Mouse (Mus musculus): ENCODE measurements around the gene Slc15a1. TPM values are rescaled to one million over a fixed set of nuclear protein-coding genes. Genes with fewer than 3 reads are reported as not detected.

Gene Slc15a1
- total RNA-seq, 2 experiments from 2014 or later, result 0.28 TPM; not detected in 1

DNA sequence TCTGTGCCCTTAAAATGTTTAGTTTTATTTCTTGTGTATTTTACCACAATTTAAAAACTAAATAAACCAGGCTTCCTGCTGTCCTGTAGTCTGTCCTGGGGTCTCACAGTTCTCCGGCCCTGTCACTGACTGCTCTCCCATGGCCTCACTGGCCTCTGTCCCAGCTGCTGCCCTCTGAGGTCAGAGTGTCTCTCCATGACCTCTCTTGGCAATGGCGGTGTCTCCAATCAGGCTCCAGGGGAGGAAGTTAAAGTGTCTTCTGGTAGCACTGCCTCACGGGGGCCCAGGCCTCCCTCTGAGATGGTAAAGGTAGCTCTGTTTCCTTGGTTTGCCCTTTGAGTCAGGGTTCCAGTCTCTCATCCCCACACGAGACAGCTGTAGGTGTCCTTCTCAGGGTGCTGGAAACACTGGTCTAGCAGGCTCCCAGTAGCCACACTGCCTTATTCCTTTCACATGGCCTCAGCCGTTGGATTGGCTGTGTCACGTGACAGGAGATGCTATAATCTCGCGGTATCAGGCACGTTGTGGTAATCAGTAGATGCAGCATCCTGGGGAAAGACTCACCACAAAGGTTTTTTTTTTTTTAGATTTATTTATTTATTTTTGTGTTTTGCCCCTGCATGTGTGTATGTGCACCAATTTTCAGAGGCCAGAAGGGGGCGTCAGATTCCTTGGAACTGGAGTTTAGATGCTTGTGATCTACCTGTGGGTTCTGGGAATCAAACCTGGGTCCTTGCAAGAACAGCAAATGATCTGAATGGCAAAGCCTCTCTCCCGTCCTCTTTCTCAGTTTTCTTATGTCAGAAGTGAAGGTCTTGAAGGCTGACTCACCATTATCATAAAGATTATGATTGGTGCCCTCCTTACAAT is 48.4 kb downstream of the Slc15a1 start:
- ATAC-seq (replicated peaks; ENCODE audit: low FRiP score, low TSS enrichment, poor library complexity, severe bottlenecking), result peak; percentile 54

DNA sequence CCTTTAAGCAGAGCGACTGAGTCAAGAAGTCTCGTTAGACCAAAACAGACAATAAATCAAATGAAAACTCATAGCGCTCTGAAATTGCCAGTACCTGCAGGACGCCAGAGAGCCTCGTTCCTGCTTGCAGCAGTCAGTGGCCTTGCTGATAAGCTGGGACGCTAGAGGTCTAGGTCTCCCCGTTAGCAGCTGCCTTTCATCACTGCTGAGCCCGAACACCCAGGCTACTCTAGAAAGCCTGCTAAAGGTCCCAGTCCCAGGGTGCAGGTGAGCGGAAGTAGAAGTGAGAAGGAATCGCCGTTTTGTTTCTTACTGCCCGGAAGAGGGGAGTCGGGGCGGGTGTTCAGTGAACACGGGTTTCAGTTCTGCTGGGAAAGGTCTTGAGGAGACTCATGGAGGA is 49.1 kb downstream of the Slc15a1 start:
- peak; percentile 55 for ATAC-seq (replicated peaks; ENCODE audit: low FRiP score, low TSS enrichment, poor library complexity, severe bottlenecking)

DNA sequence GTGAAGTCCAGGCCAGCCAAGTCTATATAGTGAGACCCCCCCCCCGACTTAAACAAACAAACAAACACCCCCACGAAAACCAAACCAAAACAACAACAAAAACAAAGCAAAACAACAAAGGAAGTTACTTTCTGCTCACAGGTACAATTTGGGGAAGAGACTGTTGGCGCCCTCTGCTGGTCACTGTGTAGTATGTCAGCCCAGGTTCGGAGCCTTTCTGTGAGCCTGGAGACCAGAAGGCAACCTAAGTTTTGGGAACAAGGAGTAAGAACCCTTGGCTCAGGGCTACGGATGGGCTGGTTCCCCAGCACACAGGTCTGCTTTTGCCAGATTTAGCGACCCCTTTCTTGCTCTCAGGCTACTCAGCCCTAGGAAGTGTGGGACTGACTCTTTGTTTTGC is 49.5 kb downstream of the Slc15a1 start:
- peak; percentile 53 for ATAC-seq (replicated peaks; ENCODE audit: low FRiP score, low TSS enrichment, poor library complexity, severe bottlenecking)

DNA sequence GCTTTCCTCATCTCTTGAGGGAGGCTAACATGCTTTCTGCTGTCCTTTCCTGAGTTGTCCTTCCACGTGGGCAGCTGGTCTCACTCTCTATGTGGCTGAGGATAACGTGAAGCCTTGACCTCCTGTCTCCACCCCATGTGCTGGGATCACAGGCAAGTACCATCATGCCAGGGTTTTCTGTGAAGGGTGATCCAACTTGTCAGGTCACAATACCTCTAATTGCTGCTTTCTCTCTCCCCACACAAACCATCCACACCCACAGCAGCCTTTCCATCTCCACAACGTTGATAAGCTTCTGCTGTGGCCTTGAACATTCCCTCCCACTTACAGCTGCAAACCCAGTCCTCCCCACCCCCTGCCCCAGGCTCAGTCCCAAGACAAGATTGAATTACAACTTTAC is 51.9 kb downstream of the Slc15a1 start:
- ATAC-seq (replicated peaks; ENCODE audit: low FRiP score, low TSS enrichment, poor library complexity, severe bottlenecking), result no peak

DNA sequence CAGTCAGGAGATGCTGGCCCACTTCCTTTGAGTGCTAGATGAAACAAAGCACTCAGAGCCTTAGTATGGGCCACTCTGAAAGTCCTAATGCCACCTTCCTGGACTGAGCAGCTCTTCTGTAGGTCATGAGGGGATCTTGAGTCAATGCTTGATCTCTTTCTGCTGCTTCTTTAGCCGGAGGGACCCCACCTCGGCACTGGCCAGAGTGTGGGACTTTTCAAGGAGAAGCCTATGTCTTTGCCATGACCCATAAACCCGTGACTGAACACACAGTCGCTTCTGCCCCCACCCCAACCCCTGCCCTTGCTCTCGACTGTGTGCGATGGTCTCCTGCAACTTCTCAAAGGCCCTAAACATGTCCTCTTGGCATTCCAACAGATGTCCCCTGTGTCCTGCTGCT is 52.8 kb downstream of the Slc15a1 start:
- ATAC-seq (replicated peaks; ENCODE audit: low FRiP score, low TSS enrichment, poor library complexity, severe bottlenecking), result no peak

DNA sequence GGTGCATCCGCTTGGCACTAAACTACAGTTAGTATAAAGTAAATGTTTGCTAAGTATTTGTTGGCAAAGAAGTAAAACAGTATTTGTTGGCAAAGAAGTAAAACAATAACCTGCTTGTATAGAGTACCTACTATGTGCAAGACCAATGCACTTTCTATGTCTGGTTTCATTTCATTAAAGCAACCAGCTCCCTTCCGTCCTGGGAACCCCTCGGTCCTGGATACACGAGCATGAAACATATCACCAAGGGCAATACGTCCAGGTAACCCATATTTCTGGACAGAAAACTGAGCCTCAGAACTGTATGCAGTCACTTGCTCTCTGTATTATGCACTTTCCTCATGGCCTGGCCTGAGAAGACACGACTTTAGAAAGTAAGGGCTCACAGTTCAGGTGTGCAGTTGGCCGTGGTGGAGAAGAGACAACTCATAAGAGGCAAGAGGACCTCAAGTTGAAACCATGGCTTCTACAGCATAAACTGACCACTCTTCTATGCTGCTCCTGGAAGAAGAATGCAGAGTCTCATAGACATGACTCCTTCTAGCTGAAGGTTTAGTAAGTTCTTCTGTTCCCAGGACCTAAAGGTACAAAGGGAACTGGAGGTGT is 53.5 kb downstream of the Slc15a1 start:
- no peak for ATAC-seq (replicated peaks; ENCODE audit: low FRiP score, low TSS enrichment, poor library complexity, severe bottlenecking)

DNA sequence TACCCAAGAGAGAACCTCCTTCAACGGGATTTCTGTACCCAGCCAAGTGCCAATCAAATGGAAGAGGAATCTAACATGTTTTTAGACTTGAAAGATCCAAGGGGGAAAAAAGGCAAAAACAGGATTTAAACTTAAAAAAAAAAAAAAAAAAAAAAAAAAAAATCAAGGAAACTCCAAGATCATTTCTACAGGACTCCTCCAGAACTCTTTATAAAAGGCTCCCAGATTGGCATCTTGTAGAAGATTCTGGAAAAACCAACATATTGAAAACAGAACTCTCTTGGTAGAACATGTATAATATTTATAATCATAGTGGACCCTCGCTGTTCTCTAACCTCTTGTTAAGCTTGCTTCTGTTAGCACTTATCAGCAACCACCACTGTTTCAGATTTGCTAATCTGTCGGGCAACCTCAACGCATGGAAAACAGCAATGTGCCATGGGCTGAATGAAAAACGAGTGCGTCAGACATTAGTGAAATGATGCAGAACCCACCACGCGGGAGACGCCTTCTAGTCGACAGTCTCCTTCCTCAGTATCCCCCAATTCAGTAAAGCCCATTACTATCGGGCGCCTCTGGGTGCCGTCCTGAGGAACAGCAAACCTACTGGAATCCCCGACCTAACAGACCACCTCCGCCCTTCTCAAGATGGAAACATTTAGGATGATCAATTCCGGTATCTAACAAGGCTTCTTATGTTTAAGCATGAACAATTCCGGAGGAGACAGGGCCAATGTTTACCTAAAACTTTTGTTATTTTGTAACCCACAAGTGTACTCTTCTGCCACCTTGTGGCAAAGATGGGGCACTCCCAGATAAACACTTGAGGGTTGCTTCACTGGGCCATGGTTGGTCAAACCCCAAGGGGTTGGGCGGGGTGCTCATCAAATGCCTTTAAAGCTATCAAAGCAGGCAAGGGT is 54.3 kb downstream of the Slc15a1 start:
- ATAC-seq (replicated peaks; ENCODE audit: low FRiP score, low TSS enrichment, poor library complexity, severe bottlenecking), result peak; percentile 67

DNA sequence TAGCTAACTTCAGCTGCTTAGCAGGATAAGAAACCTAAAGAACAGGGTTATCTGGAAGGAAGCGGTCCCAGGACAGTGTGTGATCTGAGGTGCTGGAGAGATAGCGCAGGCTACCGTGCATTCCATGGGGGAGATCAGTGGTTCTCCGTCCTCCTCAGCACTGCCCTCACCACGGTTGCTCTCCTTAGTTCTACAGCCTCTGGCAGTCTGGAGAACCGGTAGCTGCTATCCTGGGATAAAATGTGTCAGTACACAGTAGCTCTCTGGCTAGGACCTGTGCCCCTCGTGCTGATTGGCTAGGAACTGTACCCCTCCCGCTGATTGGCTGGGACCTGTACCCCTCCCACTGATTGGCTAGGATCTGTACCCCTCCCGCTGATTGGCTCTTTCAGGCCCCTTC is 58.1 kb downstream of the Slc15a1 start:
- ATAC-seq (replicated peaks; ENCODE audit: low FRiP score, low TSS enrichment, poor library complexity, severe bottlenecking), result peak; percentile 84

DNA sequence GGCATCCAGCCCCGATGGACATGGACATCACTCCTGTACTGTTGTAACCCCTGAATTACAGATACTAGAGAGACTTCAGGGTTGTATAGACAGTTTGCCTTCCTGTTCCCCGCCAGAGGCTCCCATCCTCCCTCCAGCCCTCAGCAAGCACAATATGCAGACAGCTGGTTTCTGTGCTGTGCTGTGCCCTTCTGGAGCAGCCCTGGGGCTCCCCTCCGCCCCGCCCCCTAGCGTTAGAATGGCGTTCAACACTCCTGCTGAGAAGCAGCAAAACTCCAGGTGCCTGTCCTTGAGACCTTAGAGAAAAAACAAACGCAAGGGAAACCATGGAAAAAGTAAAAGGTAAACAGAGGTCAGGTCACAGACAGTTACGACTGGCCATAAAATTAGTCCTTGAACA is 59.9 kb downstream of the Slc15a1 start:
- ATAC-seq (replicated peaks; ENCODE audit: low FRiP score, low TSS enrichment, poor library complexity, severe bottlenecking), result peak; percentile 64

DNA sequence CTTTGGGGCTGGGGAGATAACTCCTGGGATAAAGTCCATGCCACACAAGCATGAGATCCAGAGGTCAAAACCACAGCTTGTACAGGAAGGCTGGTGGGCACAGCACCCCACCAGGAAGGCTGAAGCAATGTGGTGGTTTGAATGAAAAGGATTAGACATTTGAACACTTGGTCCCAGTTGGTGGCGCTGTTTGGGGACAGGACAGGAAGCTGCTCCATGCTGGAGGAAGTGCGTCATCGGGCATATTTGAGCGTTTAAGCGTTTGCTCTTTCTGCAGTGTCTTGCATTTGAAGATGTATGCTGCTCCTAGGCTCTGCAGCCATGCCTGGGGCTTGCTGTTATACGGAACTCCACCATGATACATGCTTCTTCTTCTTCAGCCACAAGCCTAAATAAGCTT is 64.2 kb downstream of the Slc15a1 start:
- ATAC-seq (replicated peaks; ENCODE audit: low FRiP score, low TSS enrichment, poor library complexity, severe bottlenecking), result no peak

DNA sequence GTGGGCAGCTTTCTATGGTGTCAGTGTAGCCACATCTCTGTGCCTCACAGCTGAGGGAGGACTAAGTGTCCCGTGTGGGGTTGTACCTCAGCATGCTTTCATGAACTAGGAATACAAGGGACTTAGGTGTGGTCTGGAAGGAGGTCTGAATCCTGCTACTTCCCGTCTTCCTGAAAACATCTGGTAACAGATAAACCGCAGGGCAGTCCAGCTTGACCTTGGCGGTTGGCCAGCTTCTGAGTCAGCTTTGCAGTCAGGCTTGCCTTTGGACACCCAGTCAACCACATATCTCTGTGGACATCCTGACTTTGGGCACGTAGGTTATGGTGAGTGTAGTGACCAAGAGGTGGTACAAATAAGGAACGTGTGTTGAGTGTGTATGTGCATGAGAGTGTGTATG is 68.0 kb downstream of the Slc15a1 start:
- ATAC-seq (replicated peaks; ENCODE audit: low FRiP score, low TSS enrichment, poor library complexity, severe bottlenecking), result peak; percentile 62

DNA sequence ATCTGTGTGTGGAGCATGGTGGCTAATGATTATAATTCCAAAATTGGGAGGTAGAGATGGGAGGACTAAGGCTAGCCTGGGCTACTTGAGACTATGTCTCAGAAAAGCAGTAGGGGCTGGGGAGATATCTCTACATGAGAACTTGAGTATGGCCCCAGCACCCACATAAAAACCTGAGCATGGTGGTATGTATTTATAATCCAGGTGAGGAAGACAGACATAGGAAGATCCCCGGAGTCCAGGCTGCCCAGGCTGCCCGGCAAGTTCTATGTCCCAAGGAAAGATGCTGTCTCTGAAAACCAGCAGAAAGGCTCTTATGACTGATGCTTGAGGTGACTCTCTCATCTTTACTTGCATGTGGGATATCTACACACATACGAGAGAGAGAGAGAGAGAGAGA is 68.6 kb downstream of the Slc15a1 start:
- ATAC-seq (replicated peaks; ENCODE audit: low FRiP score, low TSS enrichment, poor library complexity, severe bottlenecking), result no peak

DNA sequence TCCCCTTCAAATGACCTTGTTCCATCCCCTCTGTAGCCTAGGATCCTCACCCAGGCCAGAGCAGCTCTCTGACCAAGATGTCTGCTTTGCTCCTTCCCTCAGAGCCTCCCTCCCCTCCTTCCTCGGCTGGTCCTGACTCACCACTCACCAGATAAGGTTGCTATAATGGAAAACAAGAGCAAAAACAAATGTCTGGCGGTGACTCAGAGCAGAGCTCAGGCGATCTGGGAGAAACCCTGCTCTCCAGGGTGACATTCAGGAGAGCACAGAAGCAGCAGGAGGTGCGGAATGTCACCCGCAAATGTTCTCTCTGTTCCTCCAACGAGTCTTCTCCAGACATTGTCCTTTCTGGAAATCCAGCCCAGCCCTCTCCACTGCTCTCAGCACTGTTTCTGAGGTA is 69.3 kb downstream of the Slc15a1 start:
- ATAC-seq (replicated peaks; ENCODE audit: low FRiP score, low TSS enrichment, poor library complexity, severe bottlenecking), result peak; percentile 73

DNA sequence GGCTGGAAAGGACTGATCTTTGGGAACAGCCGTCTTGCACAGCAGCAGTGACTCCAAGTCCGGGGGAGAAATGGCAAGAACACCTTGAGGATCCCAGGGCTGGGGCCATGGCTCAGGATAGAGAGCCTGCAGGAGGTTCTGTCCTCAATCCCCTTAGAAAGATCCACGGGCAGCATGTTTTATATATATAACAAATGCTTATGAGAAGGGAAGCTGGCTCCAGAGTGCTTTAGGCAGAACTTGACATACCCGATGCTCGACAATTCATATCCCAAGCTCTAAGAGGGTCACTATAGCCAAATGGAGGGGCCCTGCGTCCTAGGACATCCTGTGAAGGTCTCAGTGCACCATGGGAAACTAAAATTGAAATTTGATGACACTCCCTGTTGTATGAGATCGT is 73.8 kb downstream of the Slc15a1 start:
- no peak for ATAC-seq (replicated peaks; ENCODE audit: low FRiP score, low TSS enrichment, poor library complexity, severe bottlenecking)

DNA sequence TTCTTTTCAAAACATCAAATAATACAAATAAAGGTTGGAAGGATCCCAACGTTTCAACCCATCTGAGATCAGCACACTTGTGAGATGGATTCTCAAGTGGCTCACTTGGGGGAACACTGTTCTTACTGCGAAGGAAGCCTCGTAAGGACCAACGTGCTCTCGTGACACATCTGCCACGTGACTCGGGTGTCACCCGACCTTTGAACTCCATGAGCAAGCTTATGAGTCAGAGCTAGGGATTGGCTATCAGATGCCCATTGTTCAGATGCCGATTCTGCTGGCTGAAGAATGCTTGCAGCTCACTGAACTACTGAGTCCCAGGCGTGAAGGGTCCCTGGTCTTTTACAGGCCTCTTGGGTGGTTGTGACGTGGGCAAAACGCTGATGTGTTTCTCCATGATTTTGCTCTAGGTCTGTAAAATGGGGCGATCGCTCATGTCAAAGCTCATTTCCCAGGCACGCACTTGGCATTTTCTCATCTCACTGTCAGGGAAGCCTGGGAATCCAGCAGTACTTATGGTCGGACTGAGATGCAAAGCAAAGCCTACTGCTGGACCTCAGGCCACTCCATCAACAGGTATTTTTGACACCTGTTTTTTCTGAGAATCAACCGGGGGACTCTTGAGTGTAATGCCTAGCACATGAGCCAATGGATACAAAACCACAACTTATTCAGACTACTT is 75.1 kb downstream of the Slc15a1 start:
- no peak for ATAC-seq (replicated peaks; ENCODE audit: low FRiP score, low TSS enrichment, poor library complexity, severe bottlenecking)

DNA sequence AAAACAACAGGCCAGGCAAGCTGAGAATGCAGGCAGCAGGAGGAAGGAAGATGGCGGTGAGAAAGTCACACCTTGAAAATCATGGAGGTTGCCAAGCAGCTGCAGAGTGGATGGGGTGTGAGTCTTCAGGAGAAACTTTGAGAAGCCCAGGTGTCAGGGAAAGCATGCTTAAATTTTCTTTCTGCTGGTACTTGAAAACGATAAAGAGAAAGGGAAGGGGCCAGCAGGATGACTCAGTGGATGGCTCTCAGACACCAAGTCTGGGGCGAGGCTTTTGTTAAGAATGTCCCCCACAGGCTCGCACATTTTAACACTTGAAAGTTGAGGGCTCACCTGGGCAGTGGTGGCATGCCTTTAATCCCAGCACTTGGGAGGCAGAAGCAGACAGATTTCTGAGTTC is 76.9 kb downstream of the Slc15a1 start:
- ATAC-seq (replicated peaks; ENCODE audit: low FRiP score, low TSS enrichment, poor library complexity, severe bottlenecking), result no peak

DNA sequence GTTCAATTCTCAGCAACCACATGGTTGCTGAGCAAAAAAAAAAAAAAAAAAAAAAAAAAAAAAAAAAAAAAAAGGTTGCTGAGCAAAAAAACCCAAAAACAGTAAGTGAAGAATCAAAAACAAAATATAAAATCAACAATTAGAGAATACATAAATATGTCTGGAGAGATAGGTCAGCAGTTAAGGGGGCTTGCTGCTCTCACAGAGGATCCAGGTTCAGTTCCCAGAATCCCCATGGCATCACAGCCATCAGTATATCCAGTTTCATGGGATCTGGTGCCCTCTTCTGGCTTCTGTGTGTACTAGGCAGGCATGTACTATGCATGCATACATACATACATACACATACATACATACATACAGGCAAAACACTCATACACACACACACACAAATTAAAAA is 78.3 kb downstream of the Slc15a1 start:
- ATAC-seq (replicated peaks; ENCODE audit: low FRiP score, low TSS enrichment, poor library complexity, severe bottlenecking), result 0 out of 2 replicates have a peak, but pooled peaks have one; percentile 33

DNA sequence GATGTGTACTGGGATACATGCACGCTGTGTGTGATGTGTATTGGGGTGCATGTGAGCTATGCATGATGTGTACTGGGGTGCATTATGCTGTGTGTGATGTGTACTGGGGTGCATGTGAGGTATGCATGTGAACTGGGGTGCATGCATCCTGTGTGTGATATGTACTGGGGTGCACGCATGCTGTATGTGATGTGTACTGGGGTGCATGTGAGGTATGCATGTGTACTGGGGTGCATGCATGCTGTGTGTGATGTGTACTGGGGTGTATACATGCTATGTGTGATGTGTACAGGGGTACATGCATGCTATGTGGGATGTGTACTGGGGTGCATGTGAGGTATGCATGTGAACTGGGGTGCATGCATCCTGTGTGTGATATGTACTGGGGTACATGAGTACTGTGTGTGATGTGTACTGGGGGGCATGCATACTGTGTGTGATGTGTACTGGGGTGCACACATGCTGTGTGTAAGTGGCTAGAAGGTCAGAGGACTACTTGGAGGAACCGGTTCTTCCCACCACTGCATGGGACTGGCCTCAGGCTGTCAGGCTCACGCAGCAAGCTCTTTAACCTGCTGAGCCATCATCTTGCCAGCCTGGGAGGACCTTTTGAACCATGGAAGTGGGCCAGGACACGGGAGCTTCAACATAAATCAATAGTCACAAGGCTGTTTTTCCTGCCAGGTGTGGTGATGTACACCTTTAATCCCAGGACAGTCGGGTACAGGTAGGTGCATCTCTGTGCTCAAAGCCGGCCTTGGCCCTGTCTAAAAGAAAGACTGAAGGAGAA is 79.9 kb downstream of the Slc15a1 start:
- no peak for ATAC-seq (replicated peaks; ENCODE audit: low FRiP score, low TSS enrichment, poor library complexity, severe bottlenecking)

DNA sequence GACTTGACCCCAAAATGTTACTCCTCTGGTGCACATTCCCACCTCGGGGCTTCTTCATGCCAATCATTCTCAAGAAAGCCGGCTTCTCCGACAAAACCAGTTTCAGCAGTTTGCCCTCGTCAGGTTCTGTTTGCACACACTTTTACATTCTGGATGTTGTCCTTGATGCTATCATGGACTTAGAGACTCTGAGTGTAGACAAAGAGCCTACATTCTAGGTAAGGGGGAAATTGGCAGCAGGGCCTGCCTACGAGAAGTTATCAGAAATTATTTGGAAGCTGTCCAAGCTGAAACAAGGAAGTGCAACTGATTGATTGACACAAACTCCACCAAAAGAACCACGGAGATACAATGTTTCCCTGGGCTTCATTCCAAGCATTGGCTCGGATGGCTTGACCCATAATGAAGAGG is 81.7 kb downstream of the Slc15a1 start:
- peak; percentile 46 for ATAC-seq (replicated peaks; ENCODE audit: low FRiP score, low TSS enrichment, poor library complexity, severe bottlenecking)

Data from megakaryocyte-erythroid progenitor cell, adult 5-6 weeks (primary cell).